Mouse (Mus musculus) thymus, adult 2 months (tissue): ENCODE measurements around the gene Pitpnm2.

Experiments
- CTCF ChIP-seq: fragments of 200-500 bp; IDR thresholded peaks from 2 replicates; pipeline ENCODE4 v1.5.1; 2012; ENCODE audit warnings: mild to moderate bottlenecking, control low read depth, low read length, moderate library complexity, borderline replicate concordance; ENCODE audit not compliant: control insufficient read depth, poor library complexity, insufficient read depth; ENCODE audit errors: extremely low read depth
- POLR2A ChIP-seq: fragments of 200-500 bp; IDR thresholded peaks from 2 replicates; pipeline ENCODE4 v1.6.1; 2012; ENCODE audit warnings: mild to moderate bottlenecking, low read length, control low read depth, moderate library complexity; ENCODE audit not compliant: control insufficient read depth, poor library complexity, insufficient read depth; ENCODE audit errors: extremely low read depth

DNA sequence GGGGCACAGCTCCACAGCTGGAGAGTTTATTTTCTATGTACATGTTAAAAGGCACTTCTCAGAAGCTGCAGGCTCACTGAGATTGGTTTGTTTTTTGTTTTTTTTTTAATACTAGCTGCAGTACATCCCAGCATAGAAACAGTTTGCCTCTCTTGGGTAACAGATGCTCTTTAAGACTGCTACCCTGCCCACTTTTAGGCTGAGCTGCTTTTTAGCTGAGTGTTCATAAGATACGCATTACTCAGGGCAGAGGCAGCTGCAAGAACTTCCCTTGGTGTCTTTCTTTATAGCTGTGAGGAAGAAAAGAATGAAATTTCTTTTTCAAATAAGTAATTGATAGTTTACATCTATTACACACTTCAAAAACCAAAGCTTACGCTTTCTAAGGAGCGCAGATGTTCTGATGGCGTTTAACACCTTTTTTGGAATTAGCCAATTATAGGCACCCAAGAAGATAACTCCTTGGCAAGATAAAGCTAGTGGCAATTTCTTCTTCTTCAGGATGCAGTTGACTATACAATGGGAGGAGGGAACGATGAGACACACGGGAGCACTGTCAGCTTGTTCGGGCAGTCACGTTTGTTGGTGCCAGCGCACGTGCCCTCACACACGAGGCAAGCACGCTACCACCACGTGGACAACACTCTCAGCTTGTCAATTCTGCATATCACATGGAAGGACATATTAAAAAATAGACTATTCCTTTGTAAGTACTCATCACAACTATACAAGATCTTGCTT is 3.2 kb upstream of the Pitpnm2 start:
- TF ChIP-seq POLR2A (no peak), CTCF (no peak)
